In genomic region chr11:22631606-22632313, GRCm38 (mm10) we compare ENCODE assay signal across 8 mouse cellular contexts.
DNase-seq lines count a peak whose midpoint lies in the region; ATAC-seq and TF ChIP-seq lines count a peak whose summit lies in the region.

No protein-coding gene starts in this region.

- peak; percentile 11 for DNase-seq in cerebellum, adult 8-10 months
- DNase-seq in cerebellum, postnatal 4 days (ENCODE audit: low spot score in 2 of 2): no peak
- peak; percentile 14 for DNase-seq in T-cell, adult 2 months (ENCODE audit: low spot score)
- peak; percentile 71 for DNase-seq in hindbrain, postnatal 0 days (ENCODE audit: low spot score)
- DNase-seq in left cerebral cortex, postnatal 4 days: no peak

- peak overlapping the region; percentile 30 for H3K4me2 ChIP-seq in forebrain, embryonic 12.5 days
- peak overlapping the region; percentile 21; the same call in 1 of the 2 replicates for H3K4me2 ChIP-seq in hindbrain, postnatal 0 days (ENCODE audit: low read depth, low read length)
- peak overlapping the region; percentile 28; the same call in 1 of the 2 replicates for H3K4me2 ChIP-seq in stomach, embryonic 16.5 days (ENCODE audit: low read depth, low read length)

- no peak overlapping the region for H3K4me3 ChIP-seq in forebrain, embryonic 12.5 days (replicated peaks)
- H3K4me3 ChIP-seq in hindbrain, postnatal 0 days (ENCODE audit: low read length): no peak overlapping the region
- no peak overlapping the region for H3K4me3 ChIP-seq in stomach, embryonic 16.5 days (replicated peaks; ENCODE audit: low read length)

- no peak overlapping the region for H3K9ac ChIP-seq in forebrain, embryonic 12.5 days
- H3K9ac ChIP-seq in hindbrain, postnatal 0 days (replicated peaks; ENCODE audit: low read length): 0 out of 2 replicates have a peak overlapping the region, but pooled peaks have one; percentile 30
- peak overlapping the region; percentile 60 for H3K9ac ChIP-seq in stomach, embryonic 16.5 days (ENCODE audit: low read length)

- no peak overlapping the region for H3K27ac ChIP-seq in forebrain, embryonic 12.5 days
- no peak overlapping the region for H3K27ac ChIP-seq in hindbrain, postnatal 0 days
- 0 out of 2 replicates have a peak overlapping the region, but pooled peaks have one; percentile 34 for H3K27ac ChIP-seq in stomach, embryonic 16.5 days (ENCODE audit: low read length)

- H3K9me3 ChIP-seq in forebrain, embryonic 12.5 days: no peaks in the 10 kb centered on the region
- H3K9me3 ChIP-seq in hindbrain, postnatal 0 days (ENCODE audit: low read length): no peaks in the 10 kb centered on the region
- H3K9me3 ChIP-seq in stomach, embryonic 16.5 days (replicated peaks; ENCODE audit: control insufficient read depth, low read length): no peaks in the 10 kb centered on the region

- H3K4me1 ChIP-seq in forebrain, embryonic 12.5 days: peaks cover 9% of the 10 kb centered on the region
- no peaks in the 10 kb centered on the region; the same call in 1 of the 2 replicates for H3K4me1 ChIP-seq in hindbrain, postnatal 0 days (ENCODE audit: insufficient read depth, low read length)
- H3K4me1 ChIP-seq in stomach, embryonic 16.5 days (ENCODE audit: control insufficient read depth, insufficient read depth, low read length): peaks cover 23% of the 10 kb centered on the region

- TF ChIP-seq CTCF in hindbrain, postnatal 0 days (IDR thresholded peaks at IDR 0.05; ENCODE audit: low read depth): peak; percentile 81

- peak; percentile 28; the same call in 1 of the 2 replicates for ATAC-seq in forebrain, embryonic 12.5 days (ENCODE audit: low FRiP score)
- peak; percentile 66 for ATAC-seq in hindbrain, postnatal 0 days
- peak; percentile 82 for ATAC-seq in megakaryocyte, adult 5-6 weeks (ENCODE audit: poor library complexity, severe bottlenecking)
- no peak; the same call in 1 of the 2 replicates for ATAC-seq in stomach, embryonic 16.5 days (ENCODE audit: insufficient read depth, low FRiP score)

- intact Hi-C loops in left cerebral cortex, postnatal 4 days (cut with DNase I): loop anchor here (5.0 to 10.0 kb wide), 3 partner anchors 223 to 643 kb away; no protein-coding TSS in a partner anchor

- H3K27me3 ChIP-seq in forebrain, embryonic 12.5 days: no peaks in the 10 kb centered on the region
- H3K27me3 ChIP-seq in hindbrain, postnatal 0 days (ENCODE audit: insufficient read depth, low read length): no peaks in the 10 kb centered on the region
- no peaks in the 10 kb centered on the region for H3K27me3 ChIP-seq in stomach, embryonic 16.5 days (ENCODE audit: control insufficient read depth, insufficient read depth, low read length)

- no peaks in the 10 kb centered on the region for H3K36me3 ChIP-seq in forebrain, embryonic 12.5 days (replicated peaks)
- no peaks in the 10 kb centered on the region for H3K36me3 ChIP-seq in hindbrain, postnatal 0 days (ENCODE audit: insufficient read depth, low read length)
- no peaks in the 10 kb centered on the region for H3K36me3 ChIP-seq in stomach, embryonic 16.5 days (ENCODE audit: control insufficient read depth, insufficient read depth, low read length)

- WGBS in forebrain, embryonic 12.5 days: 9% methylated on average over 6 of the region's 6 CpGs
- WGBS in hindbrain, postnatal 0 days: 14% methylated on average over 6 of the region's 6 CpGs
- WGBS in stomach, embryonic 16.5 days: 20% methylated on average over 6 of the region's 6 CpGs

Comparison
In these comparisons a context has a peak if more than half of its experiments do, and no peak if none do; other contexts are left out.
1. DNase-seq: peak in cerebellum, adult 8-10 months (single experiment), T-cell, adult 2 months (single experiment) and hindbrain, postnatal 0 days (single experiment); none in cerebellum, postnatal 4 days (0 of 2) and left cerebral cortex, postnatal 4 days (single experiment).
2. Peak in every context shown above with its lines, with median percentiles within 50 percentile points of each other: H3K4me2 ChIP-seq.